Mouse (Mus musculus): ENCODE results near the gene Pde4d.

Pde4d gene

DNA sequence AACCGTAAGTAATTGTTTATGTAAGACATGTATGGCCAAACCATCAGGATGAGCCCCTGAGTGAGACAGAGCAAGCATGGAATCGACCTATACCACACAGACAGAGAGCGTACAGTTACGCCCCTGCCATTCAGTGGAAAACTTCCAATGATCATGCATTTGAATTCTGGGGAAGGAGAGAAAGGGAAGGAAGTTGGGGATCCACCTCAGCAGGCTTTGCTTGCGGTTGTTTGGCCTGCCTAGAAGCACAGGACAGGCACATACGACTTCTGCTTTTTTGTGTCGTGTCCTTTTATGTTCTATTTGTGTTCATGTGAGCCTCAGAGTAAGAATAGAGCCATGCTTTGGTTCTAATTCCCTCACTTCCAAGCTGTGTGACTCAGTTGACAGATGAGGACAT, 849.1 kb downstream of the Pde4d start:
- DNase-seq (ENCODE audit: low spot score), result no peak

DNA sequence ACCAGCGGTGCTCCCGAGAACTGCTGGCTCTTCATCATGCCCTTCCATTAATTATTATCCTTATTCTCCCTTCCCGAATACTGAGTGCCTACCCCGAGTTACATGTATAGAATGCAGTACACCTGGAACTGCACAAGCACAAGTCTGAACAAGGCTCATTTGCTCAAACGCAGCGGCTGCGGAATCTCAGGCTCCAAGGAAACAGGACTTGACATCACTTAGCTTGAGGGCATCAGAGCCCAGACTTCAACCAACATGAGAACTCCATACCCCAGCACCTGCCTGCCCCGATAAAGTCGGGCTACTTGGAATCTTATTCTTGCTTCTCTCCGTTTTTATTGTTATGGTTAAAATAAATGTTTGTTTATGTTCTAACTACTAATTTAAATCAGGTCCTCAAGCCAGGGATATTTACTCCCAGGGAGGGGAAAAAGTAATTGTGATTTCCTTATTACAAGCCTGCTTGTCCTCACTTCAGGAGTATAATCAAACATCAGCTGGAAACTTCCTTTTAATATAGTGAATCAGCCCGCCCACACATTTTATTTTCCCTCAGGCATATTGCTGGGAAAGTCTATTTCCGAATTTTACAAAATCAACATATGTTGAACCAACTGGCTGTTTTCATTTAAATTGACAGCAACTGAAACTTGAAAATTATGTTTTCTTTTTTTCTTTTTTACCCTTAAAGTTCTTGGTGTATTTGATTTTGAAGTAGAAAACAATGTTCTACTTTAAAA, 849.9 kb downstream of the Pde4d start:
- no peak for DNase-seq (ENCODE audit: low spot score)

DNA sequence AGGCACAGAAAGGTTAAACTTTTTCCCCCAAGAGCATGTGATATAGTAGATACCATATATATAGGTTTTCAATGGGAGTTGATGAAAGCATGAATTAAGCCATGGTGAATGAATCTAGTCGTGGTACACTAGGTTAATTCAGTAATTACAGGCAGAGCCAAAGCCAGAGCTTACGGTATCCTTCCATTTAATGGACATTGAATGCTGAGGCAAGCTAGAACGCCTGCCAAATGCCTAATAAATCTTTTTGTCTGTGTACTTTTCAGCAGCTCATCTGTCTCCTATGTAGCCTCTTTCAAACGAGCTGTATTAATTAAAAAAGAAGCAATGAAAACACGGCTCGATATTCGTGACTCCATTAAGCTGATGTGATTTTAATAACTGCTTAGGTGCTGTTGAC, 862.8 kb downstream of the Pde4d start:
- no peak for DNase-seq (ENCODE audit: low spot score)

DNA sequence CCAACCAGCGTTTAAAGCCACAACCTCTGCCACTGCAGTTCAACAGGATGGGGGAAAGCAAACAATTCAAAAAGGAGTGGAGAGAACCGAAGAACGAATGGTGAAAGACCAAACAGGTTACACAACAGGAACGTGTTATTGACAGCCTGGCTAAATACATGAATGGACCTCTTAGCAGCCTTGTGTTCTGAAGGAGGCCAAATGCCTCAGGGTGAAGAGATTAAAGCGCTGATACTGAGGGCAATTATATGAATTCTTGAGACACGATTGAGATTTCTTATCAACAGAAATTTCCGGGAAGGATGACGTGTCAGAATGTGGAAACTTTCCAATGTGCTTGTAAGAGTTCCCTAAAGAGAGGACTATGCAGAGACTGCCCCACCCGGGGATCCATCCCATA, 865.9 kb downstream of the Pde4d start:
- DNase-seq (ENCODE audit: low spot score), result no peak

DNA sequence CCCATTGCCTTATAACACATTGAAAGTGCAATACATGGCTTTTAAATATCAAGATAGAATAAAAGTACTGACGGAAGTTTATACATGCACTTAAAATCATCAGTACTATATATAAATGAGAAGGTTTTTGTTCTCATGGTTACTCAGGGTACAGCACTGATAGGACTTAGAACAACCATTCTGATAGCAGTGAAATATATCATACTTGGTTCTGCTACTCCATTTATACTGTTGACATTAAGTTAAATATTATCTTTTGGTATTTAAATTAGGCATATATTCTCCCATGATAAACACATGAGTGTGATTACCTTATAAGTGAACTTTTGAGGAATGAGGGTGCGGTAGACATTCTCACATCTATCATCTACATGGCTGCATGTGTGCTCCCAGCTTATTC, 867.9 kb downstream of the Pde4d start:
- DNase-seq (ENCODE audit: low spot score), result no peak

DNA sequence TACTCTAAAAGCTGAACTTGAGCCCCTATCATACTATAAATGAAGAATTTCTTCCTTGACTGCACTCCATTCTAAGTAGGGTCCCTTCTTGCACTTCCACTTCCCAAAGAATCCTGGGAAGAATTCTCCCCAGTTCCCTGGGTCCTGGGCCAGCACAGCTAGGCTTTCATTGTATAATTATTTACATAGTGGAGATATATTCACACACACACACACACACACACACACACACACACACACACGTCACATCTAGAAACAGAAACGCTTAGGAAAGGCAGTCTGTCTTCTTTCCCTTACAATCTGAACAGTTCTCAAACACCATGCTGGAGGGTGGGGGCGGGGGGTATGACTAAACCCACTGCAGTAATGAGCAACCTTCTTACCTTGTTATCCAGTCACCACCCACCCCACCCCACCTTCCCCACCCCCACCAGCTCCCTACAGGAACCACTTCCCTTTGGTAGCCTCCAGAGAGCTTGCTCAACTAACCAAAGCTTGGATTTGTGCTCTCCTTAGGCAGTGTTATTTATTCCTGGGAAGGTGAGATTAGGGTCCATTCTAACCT, 868.8 kb downstream of the Pde4d start:
- DNase-seq (ENCODE audit: low spot score), result no peak

DNA sequence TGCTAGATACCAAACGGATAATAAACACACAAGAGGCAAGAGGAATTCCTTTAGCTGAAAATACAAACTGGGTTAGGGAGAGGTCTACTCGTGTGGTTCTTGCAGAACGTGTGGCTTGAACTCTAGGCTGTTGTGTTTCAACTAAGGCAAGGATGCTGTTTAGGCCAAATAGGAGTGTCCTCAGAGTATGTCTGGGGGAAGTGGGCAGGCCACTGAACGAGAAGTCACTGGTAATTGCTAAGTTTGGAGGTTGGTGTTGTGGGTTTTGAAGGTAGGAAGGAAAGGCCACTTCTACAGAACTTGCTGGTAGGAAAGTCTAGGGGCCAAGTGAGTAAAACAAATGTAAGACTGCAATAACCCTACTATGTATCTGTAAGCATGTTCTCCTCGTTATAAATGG, 876.3 kb downstream of the Pde4d start:
- DNase-seq (ENCODE audit: low spot score), result no peak

DNA sequence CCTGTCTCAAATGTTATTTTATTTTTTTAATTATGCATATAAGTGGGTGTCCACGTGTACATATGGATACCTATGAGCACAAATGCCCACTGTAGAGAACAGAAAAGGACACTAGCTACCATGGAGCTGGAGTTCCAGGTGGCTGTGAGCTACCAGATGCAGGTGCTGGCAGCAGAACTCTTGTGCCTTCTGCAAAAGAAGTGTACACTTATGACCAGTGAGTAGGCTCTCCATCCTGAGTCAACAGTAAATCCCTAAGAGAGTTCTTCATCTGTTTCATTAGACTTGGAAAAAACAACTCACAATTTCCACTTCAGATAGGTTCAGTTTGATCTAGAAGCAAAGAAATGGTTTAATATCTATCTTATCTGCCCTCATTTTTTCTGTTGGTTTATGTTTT, 881.8 kb downstream of the Pde4d start:
- DNase-seq (ENCODE audit: low spot score), result no peak

DNA sequence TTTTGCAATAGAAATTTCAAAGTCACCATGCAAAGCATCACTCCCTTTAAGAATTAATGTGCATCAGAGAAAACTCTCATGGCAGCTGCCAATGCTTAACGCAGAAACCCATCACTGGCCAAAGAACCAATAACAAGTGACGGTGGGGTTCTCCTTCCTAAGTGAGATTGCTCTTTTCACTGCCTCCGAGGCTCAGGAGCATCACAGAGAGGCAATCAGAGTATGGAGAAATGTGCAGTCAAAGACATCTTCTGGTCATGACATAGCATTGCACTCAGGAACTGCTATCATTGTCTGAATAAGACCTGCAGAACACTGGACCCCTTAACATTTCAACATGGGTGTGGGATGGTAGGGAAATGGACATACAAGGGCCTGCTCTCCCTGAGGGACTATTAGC, 892.2 kb downstream of the Pde4d start:
- DNase-seq (ENCODE audit: low spot score), result no peak

DNA sequence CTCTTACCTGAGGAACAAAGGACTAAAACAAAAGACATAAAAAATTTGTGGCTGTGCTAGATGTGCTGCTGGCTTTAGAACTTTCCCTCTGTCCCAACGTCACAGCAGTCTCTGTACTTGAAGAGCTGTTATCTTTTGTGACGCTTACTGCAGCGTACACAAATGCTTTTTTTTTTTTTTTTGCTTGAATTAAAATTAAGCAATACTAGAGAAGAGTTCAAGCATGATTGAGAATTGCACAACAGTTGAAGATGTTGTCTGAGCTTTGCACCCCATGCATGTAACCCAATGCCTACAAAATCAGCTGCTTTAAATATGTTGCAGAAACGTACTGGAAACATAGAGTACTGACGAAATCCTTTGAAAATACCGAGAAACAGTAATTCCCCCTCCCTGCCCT, 892.7 kb downstream of the Pde4d start:
- DNase-seq (ENCODE audit: low spot score), result no peak

DNA sequence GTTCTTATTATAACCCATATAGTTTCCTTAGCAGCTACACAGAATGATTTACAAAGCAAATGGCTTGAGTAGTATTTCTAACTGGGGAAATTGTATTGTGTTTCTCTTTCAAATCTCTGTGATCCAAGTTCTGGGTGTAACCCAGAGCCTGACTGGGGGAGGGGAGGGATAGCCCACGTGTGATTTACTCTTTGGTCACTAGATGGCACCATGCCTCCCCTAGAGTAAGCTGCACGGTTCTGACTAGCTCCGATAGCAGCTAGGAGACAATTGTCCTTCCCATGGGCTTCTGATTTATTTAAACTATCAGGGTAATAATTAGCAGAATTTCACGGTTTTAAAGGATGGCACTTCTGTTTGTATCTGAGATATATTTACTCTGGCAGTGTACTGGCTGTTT, 893.8 kb downstream of the Pde4d start:
- peak; percentile 15 for DNase-seq (ENCODE audit: low spot score)

DNA sequence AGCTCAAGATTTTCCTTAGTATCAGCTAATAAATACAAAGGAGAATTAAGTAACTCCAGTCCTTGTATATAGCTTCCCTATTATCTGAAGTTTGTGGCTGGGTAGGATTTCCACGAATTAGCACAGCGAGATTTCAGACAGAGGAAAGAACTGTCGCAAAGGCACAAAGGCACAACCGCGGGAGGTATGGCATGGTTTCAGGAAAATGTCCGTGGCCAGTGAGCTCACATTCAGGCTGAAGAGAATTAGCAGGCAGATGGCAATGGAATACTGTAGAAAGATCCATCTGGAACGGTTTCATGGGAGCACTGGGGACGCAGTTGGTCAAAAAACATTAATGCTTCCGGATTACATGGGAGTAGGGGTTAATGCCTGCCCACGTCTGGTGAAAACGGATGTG, 898.0 kb downstream of the Pde4d start:
- DNase-seq (ENCODE audit: low spot score), result no peak

DNA sequence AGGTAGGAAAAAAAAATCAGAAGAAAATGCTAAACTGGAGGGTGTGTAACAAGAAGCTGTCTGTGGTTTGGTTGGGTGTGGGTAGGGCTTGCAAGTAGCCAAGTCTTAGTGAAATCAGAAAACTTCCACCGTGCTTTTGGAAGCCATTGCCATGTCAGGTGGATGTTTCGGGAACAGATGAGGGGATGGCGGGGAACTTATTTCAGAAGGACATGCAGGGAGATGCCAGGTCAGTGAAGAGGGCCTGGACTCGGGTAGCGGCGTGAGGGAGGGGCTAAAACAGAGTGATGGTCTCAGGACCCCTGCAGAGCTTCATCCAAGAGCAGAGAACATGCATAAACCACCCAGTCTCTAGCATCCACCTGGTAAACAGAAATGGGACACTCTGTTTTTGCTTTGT, 898.6 kb downstream of the Pde4d start:
- DNase-seq (ENCODE audit: low spot score), result no peak

DNA sequence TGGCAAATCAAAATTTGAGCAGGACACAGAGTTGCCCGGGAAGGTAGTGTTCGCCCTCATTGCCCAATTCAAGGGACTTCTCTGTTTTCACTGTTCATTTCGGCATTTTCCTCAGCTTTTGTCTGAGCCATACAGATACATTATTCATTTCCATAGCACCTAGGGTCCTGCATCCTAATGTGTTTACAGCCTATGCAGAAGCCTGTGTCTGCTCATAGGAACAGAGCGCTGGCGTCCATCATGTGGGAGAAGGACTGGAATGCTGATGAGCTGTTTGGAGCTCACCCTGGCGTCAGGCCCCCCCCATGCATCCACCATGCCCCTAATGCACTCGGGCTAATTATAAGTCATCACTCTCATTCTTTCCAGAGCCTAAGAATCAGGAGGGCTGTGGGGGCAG, 900.4 kb downstream of the Pde4d start:
- no peak for DNase-seq (ENCODE audit: low spot score)

DNA sequence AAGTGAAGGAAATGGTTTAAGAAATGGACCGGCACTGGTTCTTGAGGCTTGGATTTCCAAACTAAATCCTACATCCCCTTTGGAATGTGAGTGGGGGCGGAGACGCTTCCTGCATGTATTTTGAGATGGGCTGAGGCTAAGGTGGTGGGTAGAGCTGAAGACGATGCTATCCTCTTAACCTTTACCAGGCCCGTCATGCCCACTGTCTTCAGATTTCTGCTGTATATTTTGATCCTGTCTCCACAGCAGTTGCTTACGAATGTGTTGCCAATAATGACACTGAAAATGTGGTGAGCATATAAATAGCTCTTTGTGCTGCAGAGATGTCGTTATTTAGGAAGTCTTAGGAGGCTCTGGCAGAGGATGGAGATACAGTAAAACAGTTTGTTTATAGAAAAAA, 904.3 kb downstream of the Pde4d start:
- DNase-seq (ENCODE audit: low spot score), result no peak

DNA sequence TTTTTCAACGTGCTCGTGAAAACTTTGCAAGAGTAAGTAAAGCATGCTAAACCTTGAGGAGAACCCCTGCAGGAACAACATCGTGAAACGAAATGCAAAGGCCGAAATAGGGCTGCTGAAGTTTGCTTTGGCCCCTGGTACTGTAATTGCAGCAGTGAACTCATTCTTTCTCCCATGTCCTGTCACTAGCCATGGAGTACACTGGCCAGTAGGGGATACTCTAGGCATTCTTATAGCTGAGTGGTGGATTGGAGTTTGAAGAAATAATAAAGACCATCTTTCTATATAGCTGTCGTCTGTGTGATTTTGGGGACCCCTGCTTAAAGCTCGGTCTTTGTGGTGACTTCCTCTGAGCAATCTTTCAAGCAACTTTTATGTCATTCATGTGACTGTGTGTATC, 906.5 kb downstream of the Pde4d start:
- no peak for DNase-seq (ENCODE audit: low spot score)

DNA sequence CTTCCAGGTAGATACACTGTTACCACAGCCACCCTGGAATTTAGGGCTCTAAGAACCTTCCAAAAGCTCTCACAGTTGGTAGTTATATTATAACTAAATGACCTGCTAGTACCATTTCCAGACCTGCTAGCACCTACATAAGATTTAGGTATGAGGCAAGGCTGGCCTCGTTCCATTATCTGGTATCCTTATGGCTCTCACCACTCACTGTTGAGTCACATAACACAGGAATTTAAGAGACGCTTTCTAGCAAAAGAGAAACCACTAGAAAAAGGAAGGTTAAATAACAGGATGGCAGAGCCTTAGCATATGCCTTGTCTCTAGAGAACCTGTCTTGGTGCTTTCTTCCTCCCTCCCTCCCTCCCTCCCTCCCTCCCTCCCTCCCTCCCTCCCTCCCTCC, 910.2 kb downstream of the Pde4d start:
- no peak for DNase-seq (ENCODE audit: low spot score)

DNA sequence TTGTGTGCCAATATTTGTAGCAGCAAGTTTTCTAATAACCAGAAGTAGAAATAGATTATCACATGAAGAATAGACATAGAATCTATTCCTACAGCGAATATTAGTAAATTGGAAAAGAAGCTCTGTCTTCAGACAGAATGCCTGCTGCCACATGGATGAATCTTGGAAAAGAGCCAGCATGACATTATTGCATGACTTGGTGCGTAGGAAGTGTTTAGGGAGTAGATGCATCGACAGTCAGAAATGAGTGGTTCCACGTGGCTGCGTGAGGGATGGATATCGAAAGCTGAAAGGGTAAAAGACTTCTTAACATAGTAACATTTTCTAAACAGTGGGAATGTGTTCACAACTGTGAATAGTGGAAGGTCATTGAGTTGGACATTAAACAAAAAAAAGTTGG, 912.6 kb downstream of the Pde4d start:
- no peak for DNase-seq (ENCODE audit: low spot score)

DNA sequence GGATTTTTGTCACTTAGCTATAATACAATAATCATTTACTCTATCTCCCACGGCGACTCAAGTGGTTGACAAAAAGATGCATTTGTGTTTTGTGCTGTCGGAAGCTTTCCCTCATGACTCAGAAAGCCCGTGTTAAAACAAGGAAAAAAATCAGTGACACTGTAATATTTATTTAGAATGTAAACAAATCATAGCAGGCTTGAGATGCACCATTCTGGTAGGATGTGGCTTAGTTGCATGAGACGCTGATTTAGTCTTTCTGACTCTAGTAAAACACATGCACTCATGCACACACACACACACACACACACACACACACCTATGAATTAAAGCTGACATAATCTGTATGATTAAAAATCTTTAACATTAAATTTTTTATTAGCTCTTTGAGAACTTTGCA, 924.7 kb downstream of the Pde4d start:
- DNase-seq (ENCODE audit: low spot score), result no peak

DNA sequence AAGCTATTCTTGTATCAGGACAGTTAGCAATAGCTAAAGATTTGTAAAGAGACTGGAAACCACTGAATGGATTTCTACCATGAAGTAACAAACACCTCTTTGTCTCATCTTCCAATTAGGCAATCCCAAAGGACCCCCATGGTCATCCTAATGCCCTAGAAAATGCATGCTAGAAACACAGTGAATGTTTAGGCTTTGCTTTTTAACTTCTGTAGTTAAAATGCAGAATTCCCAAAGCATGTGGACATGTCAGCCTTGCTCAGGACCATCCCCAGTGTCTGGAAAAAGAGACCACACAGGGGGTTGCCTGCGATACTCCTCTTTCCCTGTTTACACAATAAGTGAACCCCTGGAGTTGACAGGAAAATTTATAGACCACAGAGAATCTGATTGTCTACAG, 926.9 kb downstream of the Pde4d start:
- no peak for DNase-seq (ENCODE audit: low spot score)

DNA sequence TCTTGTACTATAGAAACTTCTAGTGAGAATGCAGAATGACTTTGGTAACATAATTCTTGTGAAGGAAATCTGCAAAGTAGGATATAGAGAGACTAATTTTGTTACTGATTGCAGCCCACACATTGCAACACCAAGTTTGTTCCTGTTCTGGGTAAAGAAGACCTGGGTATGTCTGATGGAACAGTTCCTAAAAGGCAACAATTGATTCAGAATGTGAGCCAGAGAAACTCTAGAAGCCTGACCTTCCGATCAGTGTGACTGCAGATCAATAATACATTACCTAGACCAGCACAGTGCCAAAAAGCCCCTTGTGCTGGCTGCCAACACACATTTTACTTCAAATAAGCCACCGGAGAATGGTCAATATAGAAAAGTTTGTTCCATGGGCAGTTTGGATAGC, 930.4 kb downstream of the Pde4d start:
- DNase-seq (ENCODE audit: low spot score), result no peak

DNA sequence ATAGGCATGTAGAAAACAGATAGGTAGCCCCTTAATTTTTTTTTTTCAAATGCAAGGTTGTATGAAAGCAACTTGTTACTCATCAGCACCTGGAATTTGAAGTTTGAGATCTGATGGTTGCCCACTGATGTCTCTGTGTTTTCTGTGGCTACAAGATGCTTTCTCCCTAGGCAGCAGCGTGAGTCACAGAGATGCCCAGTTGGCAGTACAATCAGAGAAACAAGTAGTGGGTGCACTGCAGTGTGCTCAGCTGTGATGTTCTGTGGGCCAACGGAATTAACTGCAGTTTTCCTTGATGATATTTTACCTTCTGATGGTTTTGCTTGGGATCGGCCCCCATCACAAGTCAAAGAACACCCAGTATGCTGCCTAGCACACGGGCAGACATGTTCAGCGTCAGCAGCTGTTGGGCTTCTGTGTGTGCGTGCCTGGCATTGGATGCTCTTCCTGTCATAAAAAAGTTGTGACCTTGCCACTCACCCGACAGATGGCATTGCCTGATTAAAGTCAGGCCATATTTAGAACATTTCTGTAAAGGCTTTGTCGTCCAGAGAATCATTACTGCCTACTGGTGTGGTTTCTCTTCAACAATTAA, 939.0 kb downstream of the Pde4d start:
- no peak for DNase-seq (ENCODE audit: low spot score)

DNA sequence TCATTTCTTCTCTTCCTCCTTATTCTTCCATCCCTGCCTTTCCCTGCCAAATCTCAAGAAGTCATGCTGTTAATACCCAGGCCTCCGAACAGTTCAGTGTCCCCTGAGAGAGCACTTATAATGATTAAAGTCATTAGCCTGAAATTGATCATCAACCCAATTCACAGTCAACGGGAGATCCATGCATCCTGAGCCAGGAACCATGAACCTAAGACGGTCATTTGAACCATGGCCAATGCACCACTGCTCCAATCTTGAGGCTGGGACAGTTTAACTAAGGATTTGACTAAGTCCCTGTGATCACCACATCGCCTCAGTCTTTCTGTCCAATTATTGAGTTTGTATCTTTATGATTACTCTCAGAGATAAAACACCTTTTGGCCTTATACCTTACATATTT, 952.6 kb downstream of the Pde4d start:
- no peak for DNase-seq (ENCODE audit: low spot score)

DNA sequence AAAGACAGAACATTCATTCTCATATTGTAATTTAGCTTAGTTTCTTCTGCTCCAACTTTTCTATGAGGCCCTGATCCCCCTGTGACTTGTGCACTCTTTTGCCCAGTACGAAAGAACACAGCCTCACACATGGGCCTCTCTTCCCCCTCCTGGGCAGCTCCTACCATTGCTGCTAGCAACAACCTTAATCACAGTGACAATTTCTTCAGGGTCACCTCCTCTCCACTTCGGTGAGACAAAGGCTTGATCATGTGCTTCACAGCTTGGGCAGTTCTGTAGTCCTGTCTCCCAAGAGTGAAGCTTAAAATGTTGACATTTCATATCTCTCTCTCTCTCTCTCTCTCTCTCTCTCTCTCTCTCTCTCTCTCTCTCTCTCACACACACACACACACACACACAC, 953.2 kb downstream of the Pde4d start:
- no peak for DNase-seq (ENCODE audit: low spot score)
